Mouse (Mus musculus): Measurements from ENCODE around the gene Appbp2. TPM values are rescaled to one million over a fixed set of nuclear protein-coding genes. Genes with fewer than 3 reads are reported as not detected.

Appbp2 gene
- total RNA-seq, 2 experiments from 2014 or later, result 15.2 to 17.5 TPM

DNA sequence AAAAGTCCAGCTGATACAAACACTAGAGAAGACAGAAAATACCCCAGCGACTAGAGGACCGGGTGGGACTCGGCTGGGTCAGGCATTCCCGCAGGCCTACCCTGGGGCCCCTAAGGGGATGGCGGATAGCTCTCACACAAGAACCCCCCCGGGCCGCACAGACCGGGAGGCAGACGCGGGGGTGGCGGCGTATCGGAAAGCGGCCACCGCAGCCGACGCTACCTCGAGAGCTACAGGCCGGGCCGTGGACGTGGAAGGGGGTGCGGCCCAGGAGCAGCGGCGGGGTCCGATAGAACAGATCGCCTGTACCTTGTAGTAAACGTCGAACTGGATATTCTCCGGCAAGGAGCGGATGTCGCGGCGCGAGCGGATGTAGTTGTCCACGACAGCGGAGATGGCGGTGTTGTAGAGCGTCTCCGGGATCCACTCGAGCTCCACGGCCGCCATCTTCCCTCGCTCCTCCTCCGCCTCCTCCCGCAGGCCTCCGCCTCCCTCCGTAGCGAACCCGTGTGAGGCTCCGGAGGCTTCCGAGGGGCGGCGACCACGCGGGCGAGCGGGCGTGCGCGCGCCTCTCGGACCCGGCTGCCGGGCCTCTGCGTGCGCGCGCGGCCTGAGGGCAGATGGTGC is 454 bp downstream of the Appbp2 start:
- intact Hi-C loops (cut with DNase I), result loop anchor here (5.0 kb wide), 1 partner anchor 78 kb away; the partner anchor contains the start of gene Ppm1d
- DNase-seq (ENCODE audit: low spot score), result peak; percentile 74

GRCm38 (mm10) chr11:85233676-85234210 is 1.2 kb downstream of the Appbp2 start:
- intact Hi-C loops (cut with DNase I), result loop anchor here (5.0 kb wide), 1 partner anchor 79 kb away; the partner anchor contains the start of gene Ppm1d
- DNase-seq (ENCODE audit: low spot score), result no peak

- intact Hi-C loops (cut with DNase I), result no loop called here
- DNase-seq (ENCODE audit: low spot score), result no peak
Measured at GRCm38 (mm10) chr11:85223248-85223647, 11.7 kb downstream of the Appbp2 start.

DNA sequence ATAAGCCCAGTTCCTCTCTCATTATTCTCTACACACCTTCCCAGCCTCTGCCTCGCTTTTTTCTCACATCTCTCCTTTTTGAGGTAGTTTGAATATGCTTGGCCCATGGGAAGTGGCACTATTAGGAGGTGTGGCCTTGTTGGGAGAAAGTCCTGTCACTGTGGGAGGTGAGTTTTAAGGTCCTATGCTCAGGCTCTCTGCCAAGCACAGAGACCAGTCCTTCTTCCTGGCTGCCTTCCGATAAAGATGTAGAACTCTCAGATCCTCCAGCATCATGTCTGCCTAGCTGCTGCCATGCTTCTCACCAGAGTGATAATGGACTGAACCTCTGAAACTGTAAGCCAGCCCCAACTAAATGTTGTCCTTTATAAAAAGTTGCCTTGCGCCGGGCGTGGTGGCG is 12.4 kb downstream of the Appbp2 start:
- no peak for DNase-seq (ENCODE audit: low spot score)
- intact Hi-C loops (cut with DNase I), result no loop called here

DNA sequence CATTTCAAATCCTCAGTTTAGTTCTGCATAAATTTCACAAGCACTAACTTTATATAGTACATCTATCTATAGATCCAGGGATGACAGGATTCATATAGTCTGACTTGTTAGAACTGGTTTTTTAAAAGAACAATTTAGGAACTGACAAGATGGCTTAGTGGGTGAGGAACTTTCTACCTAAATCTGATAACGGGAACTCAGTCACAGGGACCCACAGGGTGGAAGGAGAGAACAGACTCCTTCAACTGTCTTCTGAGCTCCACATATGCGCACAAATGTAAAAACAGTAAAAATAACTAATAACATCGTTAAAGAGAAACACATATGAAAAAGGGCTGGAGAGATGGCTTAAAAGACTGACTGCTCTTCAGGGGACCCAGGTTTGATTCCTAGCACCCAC is 15.9 kb downstream of the Appbp2 start:
- DNase-seq (ENCODE audit: low spot score), result no peak
- intact Hi-C loops (cut with DNase I), result no loop called here

- DNase-seq (ENCODE audit: low spot score), result no peak
- intact Hi-C loops (cut with DNase I), result no loop called here
Measured at GRCm38 (mm10) chr11:85214679-85215078, 20.3 kb downstream of the Appbp2 start.

- intact Hi-C loops (cut with DNase I), result no loop called here
- DNase-seq (ENCODE audit: low spot score), result no peak
Measured at GRCm38 (mm10) chr11:85213215-85213614, 21.7 kb downstream of the Appbp2 start.

DNA sequence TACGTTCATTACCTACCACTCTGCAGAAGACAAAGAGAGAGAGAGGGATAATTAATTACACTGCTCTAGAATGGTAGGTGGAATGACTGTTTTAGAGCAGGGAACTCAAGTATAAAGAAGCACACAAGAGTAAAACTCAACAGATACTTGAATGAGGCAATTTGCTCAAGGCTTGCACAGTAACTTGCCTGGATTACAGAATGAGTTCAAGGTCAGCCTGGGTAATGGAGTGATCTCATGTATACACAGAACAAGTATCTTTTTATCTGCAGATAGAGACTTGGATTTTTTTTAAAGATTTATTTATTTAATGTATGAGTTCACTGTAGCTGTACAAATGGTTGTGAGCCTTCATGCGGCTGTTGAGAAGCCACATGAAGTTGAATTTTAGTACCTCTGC is 23.8 kb downstream of the Appbp2 start:
- DNase-seq (ENCODE audit: low spot score), result no peak
- intact Hi-C loops (cut with DNase I), result no loop called here

- no peak for DNase-seq (ENCODE audit: low spot score)
- intact Hi-C loops (cut with DNase I), result no loop called here
Measured at GRCm38 (mm10) chr11:85206231-85206630, 28.7 kb downstream of the Appbp2 start.

DNA sequence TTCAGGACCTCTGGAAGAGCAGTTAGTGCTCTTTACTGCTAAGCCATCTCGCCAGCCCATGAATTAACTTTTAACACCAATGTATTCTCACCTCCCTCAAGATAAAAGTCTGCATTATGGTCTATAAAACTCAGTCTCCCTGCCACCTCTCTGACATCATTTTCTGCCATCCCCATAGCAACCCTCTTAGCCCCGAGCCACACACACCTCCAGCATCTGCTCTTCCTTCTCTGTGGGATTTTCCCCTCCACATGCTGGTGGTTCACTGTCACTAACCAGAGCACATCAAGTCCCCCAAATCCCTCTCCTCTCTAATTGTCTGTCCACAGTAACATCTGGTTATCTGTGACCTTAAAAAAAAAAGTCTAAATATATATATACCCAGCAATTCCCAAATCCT is 36.0 kb downstream of the Appbp2 start:
- DNase-seq (ENCODE audit: low spot score), result no peak
- intact Hi-C loops (cut with DNase I), result no loop called here

- DNase-seq (ENCODE audit: low spot score), result no peak
- intact Hi-C loops (cut with DNase I), result no loop called here
Measured at GRCm38 (mm10) chr11:85196046-85196445, 38.9 kb downstream of the Appbp2 start.

DNA sequence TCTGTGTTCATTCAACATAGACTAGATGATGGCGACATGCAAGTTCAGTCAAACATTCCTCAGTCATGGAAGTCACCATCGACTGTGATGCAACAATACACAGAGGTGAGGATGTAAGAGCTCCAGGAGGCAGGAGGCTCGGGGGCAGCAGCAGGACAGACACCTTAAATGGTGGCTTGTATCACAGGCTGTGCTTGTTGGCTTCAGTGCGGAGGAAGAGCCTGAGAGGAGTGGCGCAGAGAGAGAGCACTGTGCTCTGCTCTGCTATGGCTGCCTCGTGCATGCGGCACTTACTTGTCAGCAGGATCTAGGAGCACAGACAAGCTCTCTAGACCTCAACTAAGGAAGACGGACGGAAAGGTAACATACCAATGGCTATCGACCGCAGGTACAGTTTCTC is 40.7 kb downstream of the Appbp2 start:
- intact Hi-C loops (cut with DNase I), result no loop called here
- DNase-seq (ENCODE audit: low spot score), result no peak

DNA sequence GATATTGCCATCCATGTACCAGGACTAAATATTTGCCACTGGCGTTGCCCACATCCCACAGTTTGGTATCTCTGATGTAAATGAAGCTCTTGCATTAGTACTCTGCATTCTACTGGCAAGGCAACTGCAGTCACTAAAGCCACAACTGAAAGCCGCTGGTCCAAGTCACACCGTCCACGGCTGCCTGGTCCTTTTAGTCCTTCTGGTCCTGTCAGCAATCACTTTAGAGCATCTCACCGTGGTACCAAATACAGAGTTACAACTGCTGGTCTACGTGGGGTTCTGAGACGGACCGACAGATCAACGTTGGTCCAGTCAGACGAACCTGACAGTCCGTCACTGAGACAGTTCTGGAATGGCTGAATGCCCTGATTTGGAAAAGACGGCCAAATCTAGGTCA is 44.2 kb downstream of the Appbp2 start:
- intact Hi-C loops (cut with DNase I), result no loop called here

GRCm38 (mm10) chr11:85189110-85189509 is 45.8 kb downstream of the Appbp2 start:
- no peak for DNase-seq (ENCODE audit: low spot score)
- intact Hi-C loops (cut with DNase I), result loop anchor here (10.0 kb wide), 1 partner anchor 146 kb away; no protein-coding TSS in a partner anchor

More for the DNA sequence above, 44.2 kb downstream of the Appbp2 start:
- DNase-seq (ENCODE audit: low spot score), result no peak

DNA sequence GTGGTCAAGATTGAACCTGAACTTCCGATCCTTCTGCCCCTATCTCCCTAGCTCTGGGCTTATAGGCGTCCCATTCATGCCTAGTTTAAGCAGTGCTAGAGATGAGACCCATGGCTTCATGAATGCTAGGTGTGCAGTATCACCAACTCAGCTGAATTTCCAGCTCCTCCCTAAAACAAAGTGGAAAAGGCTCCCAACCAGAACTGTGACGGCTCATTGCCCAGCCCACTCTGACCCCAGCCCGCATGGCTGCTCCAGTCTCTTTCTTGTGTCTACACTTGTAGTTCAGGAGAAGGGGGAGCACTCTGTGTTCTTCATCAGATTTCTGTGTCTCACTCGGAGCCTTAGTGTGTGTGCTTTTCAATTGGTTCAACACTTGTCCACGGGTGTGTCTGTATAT is 50.1 kb downstream of the Appbp2 start:
- no peak for DNase-seq (ENCODE audit: low spot score)
- intact Hi-C loops (cut with DNase I), result loop anchor here (10.0 kb wide), 1 partner anchor 150 kb away; no protein-coding TSS in a partner anchor

- DNase-seq (ENCODE audit: low spot score), result no peak
- intact Hi-C loops (cut with DNase I), result loop anchor here (10.0 kb wide), 1 partner anchor 151 kb away; no protein-coding TSS in a partner anchor
Measured at GRCm38 (mm10) chr11:85184082-85184481, 50.8 kb downstream of the Appbp2 start.

GRCm38 (mm10) chr11:85183284-85183779 is 51.6 kb downstream of the Appbp2 start:
- intact Hi-C loops (cut with DNase I), result loop anchor here (2.0 to 10.0 kb wide), 2 partner anchors 151 to 265 kb away; no protein-coding TSS in a partner anchor
- DNase-seq (ENCODE audit: low spot score), result no peak

DNA sequence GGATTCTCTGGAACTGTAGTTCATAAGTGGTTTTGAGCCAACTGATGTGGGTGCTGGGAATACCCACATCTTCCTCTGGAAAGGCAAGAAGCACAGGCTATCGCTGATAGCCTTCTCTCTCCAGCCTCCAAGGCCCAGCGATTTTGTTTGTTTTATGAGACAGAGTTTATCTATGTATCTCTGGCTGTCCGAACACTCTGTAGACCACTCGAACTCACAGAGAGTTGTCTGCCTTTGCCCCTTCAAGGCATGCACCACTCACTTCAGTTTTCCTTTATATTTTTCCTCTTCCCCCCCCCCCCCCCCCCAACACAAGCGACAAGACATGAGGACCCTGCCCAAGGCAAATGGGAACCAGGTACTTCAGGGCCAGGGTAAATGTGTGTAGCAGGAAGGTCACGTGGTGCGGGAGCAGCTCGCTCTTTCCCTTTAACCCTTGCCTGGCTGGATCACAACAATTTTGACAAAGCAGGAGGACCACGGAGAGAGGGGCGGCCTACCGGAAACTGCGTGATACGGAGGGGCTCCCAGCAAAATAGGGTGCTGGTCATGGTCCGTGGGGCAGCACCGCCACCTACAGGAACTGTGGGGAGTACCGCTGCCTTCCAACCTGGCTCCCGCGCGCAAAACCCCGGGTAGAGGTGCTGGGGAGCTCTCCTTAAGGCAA is 52.2 kb downstream of the Appbp2 start:
- intact Hi-C loops (cut with DNase I), result loop anchor here (2.0 to 10.0 kb wide), 2 partner anchors 152 to 264 kb away; no protein-coding TSS in a partner anchor
- peak; percentile 17 for DNase-seq (ENCODE audit: low spot score)

DNA sequence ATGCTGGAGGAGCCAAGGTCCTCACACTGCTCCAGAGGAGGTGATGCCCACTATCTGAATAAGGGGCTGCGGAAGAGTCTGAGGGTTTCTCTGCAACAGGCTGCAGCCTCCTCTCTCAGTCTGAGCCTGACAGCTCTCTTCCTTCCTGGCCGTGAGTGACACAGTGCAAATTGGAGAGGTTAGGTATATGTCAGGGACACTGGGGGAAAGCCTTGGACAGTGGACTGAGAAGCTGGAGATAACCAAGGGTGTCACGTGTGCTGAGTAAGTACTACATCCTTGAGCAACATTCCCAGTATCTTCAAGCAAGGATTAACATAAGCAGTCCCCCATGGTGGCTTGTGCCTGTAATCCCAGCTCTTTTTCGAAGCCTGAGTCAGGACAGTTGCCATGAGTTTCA is 56.5 kb downstream of the Appbp2 start:
- intact Hi-C loops (cut with DNase I), result no loop called here
- DNase-seq (ENCODE audit: low spot score), result no peak

- intact Hi-C loops (cut with DNase I), result no loop called here
- no peak for DNase-seq (ENCODE audit: low spot score)
Measured at GRCm38 (mm10) chr11:85177761-85178160, 57.2 kb downstream of the Appbp2 start.

GRCm38 (mm10) chr11:85175941-85176340 is 59.0 kb downstream of the Appbp2 start:
- intact Hi-C loops (cut with DNase I), result no loop called here
- DNase-seq (ENCODE audit: low spot score), result no peak
